Comparison of ENCODE assay signal across 12 mouse cellular contexts in the genomic region with DNA sequence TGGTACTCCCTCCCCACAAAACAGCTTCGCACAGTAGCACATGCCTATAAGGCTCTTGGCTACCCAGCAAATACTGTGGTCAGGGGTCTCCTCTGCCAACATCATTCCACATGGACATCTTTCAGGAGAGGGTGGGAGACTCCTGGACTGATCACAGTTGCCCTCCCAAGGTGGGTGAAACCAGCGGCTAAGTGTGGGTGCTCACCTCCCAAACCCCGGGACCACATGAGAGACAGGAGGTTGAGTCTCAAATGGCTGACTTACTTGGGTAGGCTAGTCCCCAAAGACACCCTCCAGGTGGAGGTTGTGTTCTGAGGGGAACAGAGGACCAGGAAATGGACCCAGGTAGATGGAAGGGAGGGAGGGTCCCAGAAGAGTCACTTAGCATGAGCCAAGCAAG. TPM values are rescaled to one million over a fixed set of nuclear protein-coding genes. Genes with fewer than 3 reads are reported as not detected.
A peak's percentile ranks its signal among the peaks of the same experiment; 100 is the strongest.
DNase-seq lines count a peak whose midpoint lies in the region; ATAC-seq and TF ChIP-seq lines count a peak whose summit lies in the region.
"Had no signal": no experiment of that assay in that cellular context is flagged by ENCODE, and none has a peak within 500 bp of the region (broad histone marks: within the 10 kb centered on the region; RNA-seq: fewer than 3 reads in every experiment).

No protein-coding gene starts in this region.

- 60% methylated on average over 3 of the region's 3 CpGs for WGBS in kidney, embryonic 14.5 days
- WGBS in embryonic facial prominence, embryonic 12.5 days = 50% methylated on average over 3 of the region's 3 CpGs
- 44% methylated on average over 3 of the region's 3 CpGs for WGBS in limb, embryonic 12.5 days

- no peak for DNase-seq in kidney, adult 18-20 months
- no peak for DNase-seq in ES-E14 (ENCODE audit: low read depth, low spot score)
- no peak for DNase-seq in cerebellum, postnatal 25 days
- no peak for DNase-seq in cerebellum, postnatal 10 days
- DNase-seq: cerebellum, adult 9-10 months had no signal

- H3K9me3 ChIP-seq in kidney, embryonic 14.5 days (ENCODE audit: control insufficient read depth, low read length) = no peaks in the 10 kb centered on the region
- H3K9me3 ChIP-seq in ES-E14 (ENCODE audit: control insufficient read depth, insufficient read depth, low read depth, low read length) = no peaks in the 10 kb centered on the region
- no peaks in the 10 kb centered on the region for H3K9me3 ChIP-seq in embryonic facial prominence, embryonic 12.5 days
- no peaks in the 10 kb centered on the region for H3K9me3 ChIP-seq in limb, embryonic 12.5 days

- no peak overlapping the region for H3K9ac ChIP-seq in kidney, embryonic 14.5 days (ENCODE audit: low read depth, low read length)
- H3K9ac ChIP-seq in ES-E14 (ENCODE audit: insufficient read depth, low read depth, low read length, poor library complexity, severe bottlenecking) = peak overlapping the region; percentile 4; the same call in 1 of the 2 replicates
- 0 out of 2 replicates have a peak overlapping the region, but pooled peaks have one; percentile 15 for H3K9ac ChIP-seq in embryonic facial prominence, embryonic 12.5 days
- H3K9ac ChIP-seq in limb, embryonic 12.5 days (replicated peaks) = peak overlapping the region; percentile 44

- in situ Hi-C loops in ES-E14 (cut with MboI; ENCODE audit: low sequenced_read_pairs in 2 of 2, unreplicated experiment in 2 of 2) = no loop called here

- H3K36me3 ChIP-seq in kidney, embryonic 14.5 days (ENCODE audit: control insufficient read depth, insufficient read depth, low read length) = peaks cover 6% of the 10 kb centered on the region
- no peaks in the 10 kb centered on the region for H3K36me3 ChIP-seq in ES-E14 (ENCODE audit: control insufficient read depth, insufficient read depth, low read length, poor library complexity, severe bottlenecking)
- H3K36me3 ChIP-seq in embryonic facial prominence, embryonic 12.5 days = peaks cover 13% of the 10 kb centered on the region
- H3K36me3 ChIP-seq in limb, embryonic 12.5 days = peaks cover 21% of the 10 kb centered on the region

- H3K4me1 ChIP-seq in kidney, embryonic 14.5 days (ENCODE audit: control insufficient read depth, insufficient read depth, low read length) = peaks cover 75% of the 10 kb centered on the region
- peaks cover 3 to 58% of the 10 kb centered on the region in 2 experiments; a peak in 2 of 4 replicates for H3K4me1 ChIP-seq in ES-E14 (ENCODE audit: control insufficient read depth in 2 of 2, insufficient read depth in 2 of 2, low read length in 2 of 2, poor library complexity in 1 of 2)
- peaks cover 82% of the 10 kb centered on the region for H3K4me1 ChIP-seq in embryonic facial prominence, embryonic 12.5 days
- H3K4me1 ChIP-seq in limb, embryonic 12.5 days (replicated peaks) = peaks cover 89% of the 10 kb centered on the region

- no peaks in the 10 kb centered on the region for H3K27me3 ChIP-seq in kidney, embryonic 14.5 days (ENCODE audit: control insufficient read depth, insufficient read depth, low read length)
- H3K27me3 ChIP-seq in embryonic facial prominence, embryonic 12.5 days = no peaks in the 10 kb centered on the region
- no peaks in the 10 kb centered on the region for H3K27me3 ChIP-seq in limb, embryonic 12.5 days

- peak overlapping the region; percentile 40; the same call in 1 of the 2 replicates for H3K4me2 ChIP-seq in kidney, embryonic 14.5 days (replicated peaks; ENCODE audit: low read depth, low read length)
- peak overlapping the region; percentile 50 for H3K4me2 ChIP-seq in embryonic facial prominence, embryonic 12.5 days (replicated peaks)
- peak overlapping the region; percentile 56 for H3K4me2 ChIP-seq in limb, embryonic 12.5 days
- H3K4me2 ChIP-seq: midbrain, embryonic 11.5 days had no signal

- no peak for ATAC-seq in kidney, embryonic 14.5 days (ENCODE audit: low FRiP score, low TSS enrichment)
- no peak for ATAC-seq in embryonic facial prominence, embryonic 12.5 days (ENCODE audit: insufficient number of reproducible peaks, insufficient read depth, low FRiP score, low TSS enrichment)
- ATAC-seq in limb, embryonic 12.5 days (ENCODE audit: insufficient number of reproducible peaks, insufficient read depth, low FRiP score, low TSS enrichment, low read depth) = no peak
- ATAC-seq: hindbrain, embryonic 16.5 days had no signal

- no peak overlapping the region for H3K4me3 ChIP-seq in kidney, embryonic 14.5 days (ENCODE audit: low read length)
- H3K4me3 ChIP-seq in ES-E14 (ENCODE audit: insufficient read depth in 1 of 2, low read depth in 1 of 2, low read length in 2 of 2, poor library complexity in 1 of 2, severe bottlenecking in 1 of 2) = no peak overlapping the region; a peak in 1 of 4 replicates
- no peak overlapping the region for H3K4me3 ChIP-seq in embryonic facial prominence, embryonic 12.5 days
- H3K4me3 ChIP-seq in limb, embryonic 12.5 days (replicated peaks) = peak overlapping the region; percentile 24; the same call in 1 of the 2 replicates
- H3K4me3 ChIP-seq: layer of hippocampus, adult 2 months had no signal

- peak overlapping the region; percentile 92; the same call in 1 of the 2 replicates for H3K27ac ChIP-seq in kidney, embryonic 14.5 days (ENCODE audit: low read depth, low read length)
- H3K27ac ChIP-seq in ES-E14 (ENCODE audit: insufficient read depth, low read depth, low read length, poor library complexity, severe bottlenecking) = 0 out of 2 replicates have a peak overlapping the region, but pooled peaks have one; percentile 23
- H3K27ac ChIP-seq in embryonic facial prominence, embryonic 12.5 days = peak overlapping the region; percentile 91
- H3K27ac ChIP-seq in limb, embryonic 12.5 days = peak overlapping the region; percentile 91
- H3K27ac ChIP-seq: layer of hippocampus, adult 2 months had no signal

TF ChIP-seq in ES-E14, 5 proteins besides CTCF, POLR2A, EP300 and RAD21:
- TF ChIP-seq ZNF384 (IDR thresholded peaks at IDR 0.05; ENCODE audit: low read depth, low read length) (no peak), ZC3H11A (IDR thresholded peaks at IDR 0.05; ENCODE audit: borderline replicate concordance, low read depth, low read length) (no peak), MAFK (IDR thresholded peaks at IDR 0.05; ENCODE audit: insufficient read depth, low read depth, low read length) (no peak), HCFC1 (IDR thresholded peaks at IDR 0.05; ENCODE audit: borderline replicate concordance, insufficient read depth, low read length) (no peak), CHD2 (IDR thresholded peaks at IDR 0.05; ENCODE audit: low read depth, low read length) (no peak)

RNA-seq across cellular contexts. Expression of gene Tead3, which starts 5.9 kb away (rescaled TPM):
- polyA plus RNA-seq in kidney, embryonic 14.5 days (2014; fragmentation: Nextera tagmentation; extraction: Ambion mirVana) = 8.7 and 10.9 TPM in 2 replicates
- 8.0 and 9.0 TPM in 2 replicates for total RNA-seq in ES-E14 (2012; rRNA removed)
- 14.1 and 17.9 TPM in 2 replicates for polyA plus RNA-seq in embryonic facial prominence, embryonic 12.5 days (2016; fragmentation: Nextera tagmentation; extraction: Ambion mirVana)
- polyA plus RNA-seq in limb, embryonic 12.5 days (2016; fragmentation: Nextera tagmentation; extraction: Ambion mirVana) = 11.3 and 13.2 TPM in 2 replicates

RNA-seq across cellular contexts. Expression of gene Rpl10a, which starts 16.4 kb away (rescaled TPM):
- polyA plus RNA-seq in kidney, embryonic 14.5 days (2014; fragmentation: Nextera tagmentation; extraction: Ambion mirVana) = 911 and 1,064 TPM in 2 replicates
- 2,234 and 2,688 TPM in 2 replicates for total RNA-seq in ES-E14 (2012; rRNA removed)
- polyA plus RNA-seq in embryonic facial prominence, embryonic 12.5 days (2016; fragmentation: Nextera tagmentation; extraction: Ambion mirVana) = 496 and 505 TPM in 2 replicates
- polyA plus RNA-seq in limb, embryonic 12.5 days (2016; fragmentation: Nextera tagmentation; extraction: Ambion mirVana) = 535 and 537 TPM in 2 replicates

RNA-seq across cellular contexts. Expression of gene Tulp1, which starts 20.4 kb away (rescaled TPM):
- 5.1 and 5.6 TPM in 2 replicates for polyA plus RNA-seq in kidney, embryonic 14.5 days (2014; fragmentation: Nextera tagmentation; extraction: Ambion mirVana)
- total RNA-seq in ES-E14 (2012; rRNA removed) = 3.7 and 4.1 TPM in 2 replicates
- 8.4 and 9.3 TPM in 2 replicates for polyA plus RNA-seq in embryonic facial prominence, embryonic 12.5 days (2016; fragmentation: Nextera tagmentation; extraction: Ambion mirVana)
- 6.3 and 8.6 TPM in 2 replicates for polyA plus RNA-seq in limb, embryonic 12.5 days (2016; fragmentation: Nextera tagmentation; extraction: Ambion mirVana)
- total RNA-seq: layer of hippocampus, adult 2 months; liver, adult 2 months had no signal
- polyA plus RNA-seq: liver, adult 2 months had no signal

RNA-seq across cellular contexts. Expression of gene Fance, which starts 31.4 kb away (rescaled TPM):
- 24.1 and 31.9 TPM in 2 replicates for polyA plus RNA-seq in kidney, embryonic 14.5 days (2014; fragmentation: Nextera tagmentation; extraction: Ambion mirVana)
- total RNA-seq in ES-E14 (2012; rRNA removed) = 25.9 and 39.8 TPM in 2 replicates
- polyA plus RNA-seq in embryonic facial prominence, embryonic 12.5 days (2016; fragmentation: Nextera tagmentation; extraction: Ambion mirVana) = 37.0 and 38.4 TPM in 2 replicates
- 36.5 and 44.5 TPM in 2 replicates for polyA plus RNA-seq in limb, embryonic 12.5 days (2016; fragmentation: Nextera tagmentation; extraction: Ambion mirVana)

Comparison
In these comparisons a context has a peak if more than half of its experiments do, and no peak if none do; other contexts are left out.
1. H3K27ac ChIP-seq: peak in every context shown above with its lines; median percentile 92 in kidney, embryonic 14.5 days; 91 in embryonic facial prominence, embryonic 12.5 days; 91 in limb, embryonic 12.5 days; 23 in ES-E14.